Mouse (Mus musculus): ENCODE measurements around the gene Mettl2. TPM values are rescaled to one million over a fixed set of nuclear protein-coding genes. Genes with fewer than 3 reads are reported as not detected.
"Not testable (repeated sequence)": the region's sequence is repeated elsewhere in the genome, so short reads cannot be mapped to it uniquely, and the experiment has no call there.

Gene Mettl2
- polyA plus RNA-seq, 1 experiment = 0.35 TPM

GRCm38 (mm10) chr11:105140512-105140911 lies 14.3 kb downstream of the Mettl2 start:
- H3K27me3 ChIP-seq (ENCODE audit: control insufficient read depth) = not testable (repeated sequence)
- peaks cover 71% of the 10 kb centered on the region for H3K4me1 ChIP-seq (ENCODE audit: control insufficient read depth)
- peaks cover 62% of the 10 kb centered on the region for H3K36me3 ChIP-seq (ENCODE audit: control insufficient read depth)

GRCm38 (mm10) chr11:105141115-105141514 lies 14.9 kb downstream of the Mettl2 start:
- H3K4me1 ChIP-seq (ENCODE audit: control insufficient read depth) = peaks cover 71% of the 10 kb centered on the region
- no peak overlapping the region for H3K4me3 ChIP-seq (replicated peaks)
- peaks cover 6% of the 10 kb centered on the region for H3K9me3 ChIP-seq (ENCODE audit: control insufficient read depth, low read length)
- TF ChIP-seq TAL1 (IDR thresholded peaks at IDR 0.05; ENCODE audit: low read length) = no peak
- no peak for TF ChIP-seq GATA1 (IDR thresholded peaks at IDR 0.05; ENCODE audit: low read length)
- peaks cover 56% of the 10 kb centered on the region for H3K36me3 ChIP-seq (ENCODE audit: control insufficient read depth)
- no peaks in the 10 kb centered on the region for H3K27me3 ChIP-seq (ENCODE audit: control insufficient read depth)

More at GRCm38 (mm10) chr11:105140512-105140911, 14.3 kb downstream of the Mettl2 start:
- TF ChIP-seq TAL1 (IDR thresholded peaks at IDR 0.05; ENCODE audit: low read length) = peak; percentile 13; the same call in 1 of the 3 replicates
- H3K4me3 ChIP-seq (replicated peaks); H3K9me3 ChIP-seq (ENCODE audit: control insufficient read depth, low read length): not testable (repeated sequence)

GRCm38 (mm10) chr11:105143564-105143963 lies 17.3 kb downstream of the Mettl2 start:
- no peaks in the 10 kb centered on the region for H3K27me3 ChIP-seq (ENCODE audit: control insufficient read depth)
- peaks cover 31% of the 10 kb centered on the region for H3K36me3 ChIP-seq (ENCODE audit: control insufficient read depth)
- H3K9me3 ChIP-seq (ENCODE audit: control insufficient read depth, low read length) = no peaks in the 10 kb centered on the region
- no peak overlapping the region for H3K4me3 ChIP-seq (replicated peaks)
- peaks cover 53% of the 10 kb centered on the region for H3K4me1 ChIP-seq (ENCODE audit: control insufficient read depth)
- TF ChIP-seq TAL1 (IDR thresholded peaks at IDR 0.05; ENCODE audit: low read length) = no peak
- no peak for TF ChIP-seq GATA1 (IDR thresholded peaks at IDR 0.05; ENCODE audit: low read length)

- H3K4me3 ChIP-seq (replicated peaks) = no peak overlapping the region
- H3K36me3 ChIP-seq (ENCODE audit: control insufficient read depth) = peaks cover 27% of the 10 kb centered on the region
- H3K27me3 ChIP-seq (ENCODE audit: control insufficient read depth) = no peaks in the 10 kb centered on the region
- no peaks in the 10 kb centered on the region for H3K9me3 ChIP-seq (ENCODE audit: control insufficient read depth, low read length)
- peaks cover 56% of the 10 kb centered on the region for H3K4me1 ChIP-seq (ENCODE audit: control insufficient read depth)
- TF ChIP-seq TAL1 (IDR thresholded peaks at IDR 0.05; ENCODE audit: low read length) = no peak
- no peak for TF ChIP-seq GATA1 (IDR thresholded peaks at IDR 0.05; ENCODE audit: low read length)
These were observed 17.9 kb downstream of the Mettl2 start for GRCm38 (mm10) chr11:105144084-105144483.

- TF ChIP-seq TAL1 (IDR thresholded peaks at IDR 0.05; ENCODE audit: low read length) (0 out of 3 replicates have a peak, but pooled peaks have one; percentile 26), GATA1 (IDR thresholded peaks at IDR 0.05; ENCODE audit: low read length) (no peak)
- peaks cover 21% of the 10 kb centered on the region for H3K36me3 ChIP-seq (ENCODE audit: control insufficient read depth)
- H3K4me3 ChIP-seq (replicated peaks) = no peak overlapping the region
- peaks cover 61% of the 10 kb centered on the region for H3K4me1 ChIP-seq (ENCODE audit: control insufficient read depth)
- no peaks in the 10 kb centered on the region for H3K9me3 ChIP-seq (ENCODE audit: control insufficient read depth, low read length)
- no peaks in the 10 kb centered on the region for H3K27me3 ChIP-seq (ENCODE audit: control insufficient read depth)
These were observed 18.4 kb downstream of the Mettl2 start for GRCm38 (mm10) chr11:105144508-105145210.

GRCm38 (mm10) chr11:105145211-105145610 lies 19.0 kb downstream of the Mettl2 start:
- H3K36me3 ChIP-seq (ENCODE audit: control insufficient read depth) = peaks cover 16% of the 10 kb centered on the region
- no peaks in the 10 kb centered on the region for H3K27me3 ChIP-seq (ENCODE audit: control insufficient read depth)
- H3K4me3 ChIP-seq (replicated peaks) = no peak overlapping the region
- TF ChIP-seq GATA1 (IDR thresholded peaks at IDR 0.05; ENCODE audit: low read length) = no peak
- TF ChIP-seq TAL1 (IDR thresholded peaks at IDR 0.05; ENCODE audit: low read length) = no peak
- H3K9me3 ChIP-seq (ENCODE audit: control insufficient read depth, low read length) = no peaks in the 10 kb centered on the region
- peaks cover 66% of the 10 kb centered on the region for H3K4me1 ChIP-seq (ENCODE audit: control insufficient read depth)

- Histone ChIP-seq H3K9me3 (ENCODE audit: control insufficient read depth, low read length) (no peaks in the 10 kb centered on the region), H3K4me1 (ENCODE audit: control insufficient read depth) (peaks cover 72% of the 10 kb centered on the region), H3K4me3 (replicated peaks) (no peak within 1 kb of the TSS), H3K27me3 (ENCODE audit: control insufficient read depth) (no peaks in the 10 kb centered on the region), H3K36me3 (ENCODE audit: control insufficient read depth) (peaks cover 4% of the 10 kb centered on the region)
- TF ChIP-seq GATA1 (IDR thresholded peaks at IDR 0.05; ENCODE audit: low read length) (no peak), TAL1 (IDR thresholded peaks at IDR 0.05; ENCODE audit: low read length) (no peak)
These were observed 20.4 kb downstream of the Mettl2 start, which contains the start of gene Gm10842 for GRCm38 (mm10) chr11:105146593-105146992. Gm10842 (plus strand) TSS chr11:105146893.

- peaks cover 77% of the 10 kb centered on the region for H3K4me1 ChIP-seq (ENCODE audit: control insufficient read depth)
- H3K4me3 ChIP-seq (replicated peaks) = no peak overlapping the region
- peaks cover 3% of the 10 kb centered on the region; the same call in 1 of the 2 replicates for H3K36me3 ChIP-seq (ENCODE audit: control insufficient read depth)
- no peak for TF ChIP-seq GATA1 (IDR thresholded peaks at IDR 0.05; ENCODE audit: low read length)
- TF ChIP-seq TAL1 (IDR thresholded peaks at IDR 0.05; ENCODE audit: low read length) = no peak
- H3K27me3 ChIP-seq (ENCODE audit: control insufficient read depth) = no peaks in the 10 kb centered on the region
- H3K9me3 ChIP-seq (ENCODE audit: control insufficient read depth, low read length) = no peaks in the 10 kb centered on the region
These were observed 23.1 kb downstream of the Mettl2 start for GRCm38 (mm10) chr11:105149353-105149752.

- TF ChIP-seq GATA1 (IDR thresholded peaks at IDR 0.05; ENCODE audit: low read length) (no peak), TAL1 (IDR thresholded peaks at IDR 0.05; ENCODE audit: low read length) (no peak)
- peaks cover 77% of the 10 kb centered on the region for H3K4me1 ChIP-seq (ENCODE audit: control insufficient read depth)
These were observed 23.5 kb downstream of the Mettl2 start for GRCm38 (mm10) chr11:105149766-105150165.

More at GRCm38 (mm10) chr11:105149766-105150165, 23.5 kb downstream of the Mettl2 start:
- Histone ChIP-seq H3K36me3 (ENCODE audit: control insufficient read depth) (peaks cover 5% of the 10 kb centered on the region; the same call in 1 of the 2 replicates), H3K9me3 (ENCODE audit: control insufficient read depth, low read length) (no peaks in the 10 kb centered on the region), H3K27me3 (ENCODE audit: control insufficient read depth) (no peaks in the 10 kb centered on the region), H3K4me3 (replicated peaks) (no peak overlapping the region)

All from erythroblast, embryonic 14.5 days (primary cell).